Mouse (Mus musculus): Measurements from ENCODE around the gene Spock1. TPM values are rescaled to one million over a fixed set of nuclear protein-coding genes. Genes with fewer than 3 reads are reported as not detected.

Gene Spock1
- polyA plus RNA-seq, 1 experiment from 2014 or later = 10.6 TPM

GRCm38 (mm10) chr13:57671919-57672318 is 236.2 kb downstream of the Spock1 start:
- Histone ChIP-seq H3K4me3 (ENCODE audit: low read depth, low read length) (no peak overlapping the region), H3K27ac (ENCODE audit: low read length) (no peak overlapping the region), H3K36me3 (ENCODE audit: control insufficient read depth, insufficient read depth, low read length) (no peaks in the 10 kb centered on the region), H3K4me2 (replicated peaks; ENCODE audit: low read depth, low read length) (no peak overlapping the region), H3K27me3 (ENCODE audit: control insufficient read depth, insufficient read depth, low read length) (no peaks in the 10 kb centered on the region), H3K4me1 (ENCODE audit: control insufficient read depth, insufficient read depth, low read length) (no peaks in the 10 kb centered on the region), H3K9me3 (ENCODE audit: control insufficient read depth, low read depth, low read length) (no peaks in the 10 kb centered on the region), H3K9ac (replicated peaks; ENCODE audit: low read depth, low read length) (no peak overlapping the region)
- no peak for ATAC-seq (ENCODE audit: insufficient number of reproducible peaks, insufficient read depth, low FRiP score, low read depth)
- WGBS = 73% methylated on average over 9 of the region's 9 CpGs

- H3K27ac ChIP-seq (ENCODE audit: low read length) = no peak overlapping the region
- WGBS = 74% methylated on average over 5 of the region's 5 CpGs
- no peak overlapping the region for H3K4me3 ChIP-seq (ENCODE audit: low read depth, low read length)
- no peak overlapping the region for H3K4me2 ChIP-seq (replicated peaks; ENCODE audit: low read depth, low read length)
- no peak for ATAC-seq (ENCODE audit: insufficient number of reproducible peaks, insufficient read depth, low FRiP score, low read depth)
- H3K9me3 ChIP-seq (ENCODE audit: control insufficient read depth, low read depth, low read length) = no peaks in the 10 kb centered on the region
- no peaks in the 10 kb centered on the region for H3K4me1 ChIP-seq (ENCODE audit: control insufficient read depth, insufficient read depth, low read length)
- no peaks in the 10 kb centered on the region for H3K27me3 ChIP-seq (ENCODE audit: control insufficient read depth, insufficient read depth, low read length)
- H3K9ac ChIP-seq (replicated peaks; ENCODE audit: low read depth, low read length) = no peak overlapping the region
- no peaks in the 10 kb centered on the region for H3K36me3 ChIP-seq (ENCODE audit: control insufficient read depth, insufficient read depth, low read length)
These were observed 236.8 kb downstream of the Spock1 start for GRCm38 (mm10) chr13:57671322-57671721.

GRCm38 (mm10) chr13:57667621-57668020 is 240.5 kb downstream of the Spock1 start:
- no peaks in the 10 kb centered on the region for H3K27me3 ChIP-seq (ENCODE audit: control insufficient read depth, insufficient read depth, low read length)
- no peak overlapping the region for H3K27ac ChIP-seq (ENCODE audit: low read length)
- no peaks in the 10 kb centered on the region for H3K36me3 ChIP-seq (ENCODE audit: control insufficient read depth, insufficient read depth, low read length)
- no peak for ATAC-seq (ENCODE audit: insufficient number of reproducible peaks, insufficient read depth, low FRiP score, low read depth)
- no peak overlapping the region for H3K4me3 ChIP-seq (ENCODE audit: low read depth, low read length)
- H3K4me2 ChIP-seq (replicated peaks; ENCODE audit: low read depth, low read length) = no peak overlapping the region
- H3K9me3 ChIP-seq (ENCODE audit: control insufficient read depth, low read depth, low read length) = no peaks in the 10 kb centered on the region
- 66% methylated on average over 3 of the region's 3 CpGs for WGBS
- H3K4me1 ChIP-seq (ENCODE audit: control insufficient read depth, insufficient read depth, low read length) = no peaks in the 10 kb centered on the region
- no peak overlapping the region for H3K9ac ChIP-seq (replicated peaks; ENCODE audit: low read depth, low read length)

- H3K9me3 ChIP-seq (ENCODE audit: control insufficient read depth, low read depth, low read length) = no peaks in the 10 kb centered on the region
- WGBS = 53% methylated on average over 9 of the region's 9 CpGs
- ATAC-seq (ENCODE audit: insufficient number of reproducible peaks, insufficient read depth, low FRiP score, low read depth) = no peak
- H3K9ac ChIP-seq (replicated peaks; ENCODE audit: low read depth, low read length) = no peak overlapping the region
- no peaks in the 10 kb centered on the region for H3K27me3 ChIP-seq (ENCODE audit: control insufficient read depth, insufficient read depth, low read length)
- no peak overlapping the region for H3K27ac ChIP-seq (ENCODE audit: low read length)
- no peaks in the 10 kb centered on the region for H3K36me3 ChIP-seq (ENCODE audit: control insufficient read depth, insufficient read depth, low read length)
- no peaks in the 10 kb centered on the region for H3K4me1 ChIP-seq (ENCODE audit: control insufficient read depth, insufficient read depth, low read length)
- H3K4me3 ChIP-seq (ENCODE audit: low read depth, low read length) = no peak overlapping the region
- no peak overlapping the region for H3K4me2 ChIP-seq (replicated peaks; ENCODE audit: low read depth, low read length)
These were observed 241.8 kb downstream of the Spock1 start for GRCm38 (mm10) chr13:57666173-57666842.

- 76% methylated on average over 4 of the region's 4 CpGs for WGBS
- Histone ChIP-seq H3K27me3 (ENCODE audit: control insufficient read depth, insufficient read depth, low read length) (no peaks in the 10 kb centered on the region), H3K4me1 (ENCODE audit: control insufficient read depth, insufficient read depth, low read length) (no peaks in the 10 kb centered on the region), H3K9ac (replicated peaks; ENCODE audit: low read depth, low read length) (no peak overlapping the region), H3K4me3 (ENCODE audit: low read depth, low read length) (no peak overlapping the region), H3K9me3 (ENCODE audit: control insufficient read depth, low read depth, low read length) (no peaks in the 10 kb centered on the region), H3K4me2 (replicated peaks; ENCODE audit: low read depth, low read length) (no peak overlapping the region), H3K27ac (ENCODE audit: low read length) (no peak overlapping the region), H3K36me3 (ENCODE audit: control insufficient read depth, insufficient read depth, low read length) (no peaks in the 10 kb centered on the region)
- no peak for ATAC-seq (ENCODE audit: insufficient number of reproducible peaks, insufficient read depth, low FRiP score, low read depth)
These were observed 245.6 kb downstream of the Spock1 start for GRCm38 (mm10) chr13:57662554-57662953.

- Histone ChIP-seq H3K9ac (replicated peaks; ENCODE audit: low read depth, low read length) (no peak overlapping the region), H3K27ac (ENCODE audit: low read length) (no peak overlapping the region), H3K27me3 (ENCODE audit: control insufficient read depth, insufficient read depth, low read length) (no peaks in the 10 kb centered on the region), H3K9me3 (ENCODE audit: control insufficient read depth, low read depth, low read length) (no peaks in the 10 kb centered on the region), H3K36me3 (ENCODE audit: control insufficient read depth, insufficient read depth, low read length) (no peaks in the 10 kb centered on the region), H3K4me3 (ENCODE audit: low read depth, low read length) (no peak overlapping the region), H3K4me2 (replicated peaks; ENCODE audit: low read depth, low read length) (no peak overlapping the region), H3K4me1 (ENCODE audit: control insufficient read depth, insufficient read depth, low read length) (no peaks in the 10 kb centered on the region)
- no peak for ATAC-seq (ENCODE audit: insufficient number of reproducible peaks, insufficient read depth, low FRiP score, low read depth)
- 70% methylated on average over 2 of the region's 2 CpGs for WGBS
These were observed 247.6 kb downstream of the Spock1 start for GRCm38 (mm10) chr13:57660523-57660922.

- Histone ChIP-seq H3K4me3 (ENCODE audit: low read depth, low read length) (no peak overlapping the region), H3K27ac (ENCODE audit: low read length) (no peak overlapping the region), H3K4me1 (ENCODE audit: control insufficient read depth, insufficient read depth, low read length) (no peaks in the 10 kb centered on the region), H3K4me2 (replicated peaks; ENCODE audit: low read depth, low read length) (no peak overlapping the region), H3K36me3 (ENCODE audit: control insufficient read depth, insufficient read depth, low read length) (no peaks in the 10 kb centered on the region), H3K27me3 (ENCODE audit: control insufficient read depth, insufficient read depth, low read length) (no peaks in the 10 kb centered on the region), H3K9ac (replicated peaks; ENCODE audit: low read depth, low read length) (no peak overlapping the region), H3K9me3 (ENCODE audit: control insufficient read depth, low read depth, low read length) (no peaks in the 10 kb centered on the region)
- WGBS = 59% methylated on average over 3 of the region's 3 CpGs
- ATAC-seq (ENCODE audit: insufficient number of reproducible peaks, insufficient read depth, low FRiP score, low read depth) = no peak
These were observed 248.3 kb downstream of the Spock1 start for GRCm38 (mm10) chr13:57659872-57660271.

GRCm38 (mm10) chr13:57656606-57657005 is 251.5 kb downstream of the Spock1 start:
- Histone ChIP-seq H3K27ac (ENCODE audit: low read length) (no peak overlapping the region), H3K9ac (replicated peaks; ENCODE audit: low read depth, low read length) (no peak overlapping the region), H3K27me3 (ENCODE audit: control insufficient read depth, insufficient read depth, low read length) (no peaks in the 10 kb centered on the region), H3K36me3 (ENCODE audit: control insufficient read depth, insufficient read depth, low read length) (no peaks in the 10 kb centered on the region), H3K4me3 (ENCODE audit: low read depth, low read length) (no peak overlapping the region), H3K4me1 (ENCODE audit: control insufficient read depth, insufficient read depth, low read length) (no peaks in the 10 kb centered on the region), H3K4me2 (replicated peaks; ENCODE audit: low read depth, low read length) (no peak overlapping the region), H3K9me3 (ENCODE audit: control insufficient read depth, low read depth, low read length) (no peaks in the 10 kb centered on the region)
- 69% methylated on average over 8 of the region's 8 CpGs for WGBS
- no peak for ATAC-seq (ENCODE audit: insufficient number of reproducible peaks, insufficient read depth, low FRiP score, low read depth)

GRCm38 (mm10) chr13:57654362-57654761 is 253.8 kb downstream of the Spock1 start:
- no peak overlapping the region for H3K27ac ChIP-seq (ENCODE audit: low read length)
- ATAC-seq (ENCODE audit: insufficient number of reproducible peaks, insufficient read depth, low FRiP score, low read depth) = no peak
- H3K9ac ChIP-seq (replicated peaks; ENCODE audit: low read depth, low read length) = no peak overlapping the region
- H3K4me2 ChIP-seq (replicated peaks; ENCODE audit: low read depth, low read length) = no peak overlapping the region
- H3K9me3 ChIP-seq (ENCODE audit: control insufficient read depth, low read depth, low read length) = no peaks in the 10 kb centered on the region
- no peaks in the 10 kb centered on the region for H3K4me1 ChIP-seq (ENCODE audit: control insufficient read depth, insufficient read depth, low read length)
- no peak overlapping the region for H3K4me3 ChIP-seq (ENCODE audit: low read depth, low read length)
- H3K36me3 ChIP-seq (ENCODE audit: control insufficient read depth, insufficient read depth, low read length) = no peaks in the 10 kb centered on the region
- no peaks in the 10 kb centered on the region for H3K27me3 ChIP-seq (ENCODE audit: control insufficient read depth, insufficient read depth, low read length)
- 82% methylated on average over 7 of the region's 7 CpGs for WGBS

All from stomach, embryonic 14.5 days (tissue).